Mouse (Mus musculus): ENCODE measurements around the gene Slc4a7. TPM values are rescaled to one million over a fixed set of nuclear protein-coding genes. Genes with fewer than 3 reads are reported as not detected.
A peak's percentile ranks its signal among the peaks of the same experiment; 100 is the strongest.
"Not testable (repeated sequence)": the region's sequence is repeated elsewhere in the genome, so short reads cannot be mapped to it uniquely, and the experiment has no call there.

Gene Slc4a7
- total RNA-seq, 2 experiments from 2014 or later: 49.5 to 49.8 TPM

GRCm38 (mm10) chr14:14709021-14709420 is 6.9 kb downstream of the Slc4a7 start:
- TF ChIP-seq CTCF (conservative IDR thresholded peaks at IDR 0.05): no peak
- DNase-seq (ENCODE audit: low spot score in 2 of 2): no peak
- Histone ChIP-seq H3K27ac (no peak overlapping the region), H3K4me3 (no peak overlapping the region)

- peak; percentile 66 for TF ChIP-seq CTCF (conservative IDR thresholded peaks at IDR 0.05)
- peak overlapping the region; percentile 54 for H3K27ac ChIP-seq
- DNase-seq (ENCODE audit: low spot score in 2 of 2): peak; percentile 28 to 31
- H3K4me3 ChIP-seq: no peak overlapping the region
Observed at GRCm38 (mm10) chr14:14714130-14714529, 12.1 kb downstream of the Slc4a7 start.

- Histone ChIP-seq H3K27ac (no peak overlapping the region), H3K4me3 (no peak overlapping the region)
- no peak for TF ChIP-seq CTCF (conservative IDR thresholded peaks at IDR 0.05)
- no peak for DNase-seq (ENCODE audit: low spot score in 2 of 2)
Observed at GRCm38 (mm10) chr14:14715794-14716193, 13.7 kb downstream of the Slc4a7 start.

GRCm38 (mm10) chr14:14716843-14717242 is 14.8 kb downstream of the Slc4a7 start:
- TF ChIP-seq CTCF (conservative IDR thresholded peaks at IDR 0.05): no peak
- Histone ChIP-seq H3K27ac (no peak overlapping the region), H3K4me3 (no peak overlapping the region)
- DNase-seq (ENCODE audit: low spot score in 2 of 2): no peak

GRCm38 (mm10) chr14:14718556-14718955 is 16.5 kb downstream of the Slc4a7 start:
- H3K27ac ChIP-seq: no peak overlapping the region
- no peak for DNase-seq (ENCODE audit: low spot score in 2 of 2)
- no peak overlapping the region for H3K4me3 ChIP-seq
- no peak for TF ChIP-seq CTCF (conservative IDR thresholded peaks at IDR 0.05)

GRCm38 (mm10) chr14:14781169-14781568 is 79.1 kb downstream of the Slc4a7 start:
- Histone ChIP-seq H3K4me3 (no peak overlapping the region), H3K27ac (no peak overlapping the region)
- no peak for TF ChIP-seq CTCF (conservative IDR thresholded peaks at IDR 0.05)
- DNase-seq (ENCODE audit: low spot score in 2 of 2): no peak

GRCm38 (mm10) chr14:14784223-14784622 is 82.1 kb downstream of the Slc4a7 start:
- DNase-seq (ENCODE audit: low spot score in 2 of 2): no peak
- Histone ChIP-seq H3K27ac (no peak overlapping the region), H3K4me3 (no peak overlapping the region)
- TF ChIP-seq CTCF (conservative IDR thresholded peaks at IDR 0.05): no peak

GRCm38 (mm10) chr14:14786979-14787378 is 84.9 kb downstream of the Slc4a7 start:
- Histone ChIP-seq H3K4me3 (no peak overlapping the region), H3K27ac (no peak overlapping the region)
- DNase-seq (ENCODE audit: low spot score in 2 of 2): no peak
- TF ChIP-seq CTCF (conservative IDR thresholded peaks at IDR 0.05): peak; percentile 36

GRCm38 (mm10) chr14:14789840-14790470 is 87.9 kb downstream of the Slc4a7 start:
- Histone ChIP-seq H3K27ac (peak overlapping the region; percentile 58; the same call in 1 of the 2 replicates), H3K4me3 (no peak overlapping the region)
- no peak for TF ChIP-seq CTCF (conservative IDR thresholded peaks at IDR 0.05)
- DNase-seq (ENCODE audit: low spot score in 2 of 2): no peak

- TF ChIP-seq CTCF (conservative IDR thresholded peaks at IDR 0.05): no peak
- no peak for DNase-seq (ENCODE audit: low spot score in 2 of 2)
- H3K4me3 ChIP-seq: no peak overlapping the region
- H3K27ac ChIP-seq: no peak overlapping the region
Observed at GRCm38 (mm10) chr14:14799861-14800260, 97.8 kb downstream of the Slc4a7 start.

- TF ChIP-seq CTCF (conservative IDR thresholded peaks at IDR 0.05): no peak
- Histone ChIP-seq H3K4me3 (no peak overlapping the region), H3K27ac (no peak overlapping the region)
- no peak for DNase-seq (ENCODE audit: low spot score in 2 of 2)
Observed at GRCm38 (mm10) chr14:14800332-14800731, 98.3 kb downstream of the Slc4a7 start.

- DNase-seq (ENCODE audit: low spot score in 2 of 2): no peak
- TF ChIP-seq CTCF (conservative IDR thresholded peaks at IDR 0.05): no peak
- H3K27ac ChIP-seq: no peak overlapping the region
Observed at GRCm38 (mm10) chr14:14800810-14801209, 98.7 kb downstream of the Slc4a7 start.

GRCm38 (mm10) chr14:14803115-14803514 is 101.0 kb downstream of the Slc4a7 start, which contains the start of gene Nek10:
Nek10 (plus strand) TSS chr14:14803415.
- H3K27ac ChIP-seq: peak within 1 kb of the TSS; percentile 52
- DNase-seq (ENCODE audit: low spot score in 2 of 2): not testable (repeated sequence)
- H3K4me3 ChIP-seq: peak within 1 kb of the TSS; percentile 51

More at GRCm38 (mm10) chr14:14800810-14801209, 98.7 kb downstream of the Slc4a7 start:
- no peak overlapping the region for H3K4me3 ChIP-seq

GRCm38 (mm10) chr14:14803921-14804517 is 101.9 kb downstream of the Slc4a7 start:
- peak; percentile 44 to 53 for DNase-seq (ENCODE audit: low spot score in 2 of 2)
- peak overlapping the region; percentile 51 for H3K4me3 ChIP-seq
- no peak for TF ChIP-seq CTCF (conservative IDR thresholded peaks at IDR 0.05)
- peak overlapping the region; percentile 52 for H3K27ac ChIP-seq
